Mouse (Mus musculus) telencephalon, adult 2 months (tissue): Measurements from ENCODE around the gene Tmem206.

ENCODE experiments used
- DNase-seq: peaks from one replicate; pipeline ENCODE4 v3.0.0-alpha.2; 2011; ENCODE audit warnings: low read depth, low spot score

The Tmem206 gene

DNA sequence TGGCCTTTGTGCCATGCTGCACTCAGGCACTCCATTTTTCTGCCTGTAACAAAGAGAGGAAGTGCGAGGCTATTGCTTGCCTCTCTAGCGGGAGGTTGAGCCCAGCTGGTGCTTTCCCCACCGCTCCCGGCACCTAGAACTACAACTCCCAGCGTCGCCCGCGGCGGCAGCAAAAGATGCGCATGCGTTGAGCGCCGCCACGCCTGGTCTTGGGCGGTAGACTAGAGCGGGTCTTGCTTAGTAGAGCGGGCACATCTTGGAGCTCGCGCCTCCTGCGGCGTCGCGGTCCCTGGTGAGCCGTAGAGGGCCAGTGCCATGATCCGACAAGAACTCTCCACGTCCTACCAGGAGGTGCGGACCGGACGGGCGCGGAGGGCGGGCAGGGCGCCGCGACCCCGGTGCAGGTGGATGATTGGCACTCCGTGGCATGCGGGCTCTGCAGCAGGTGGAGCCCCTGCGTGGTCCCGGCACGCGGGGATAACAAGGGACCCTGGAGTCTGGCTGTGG, at the start of gene Tmem206:
TSS of gene Tmem206 (plus strand) at position 187 of the 507 bp plus-strand sequence.
- peak; percentile 91 for DNase-seq

GRCm38 (mm10) chr1:191276181-191276580, 49.5 kb upstream of the Tmem206 start:
- DNase-seq: no peak

DNA sequence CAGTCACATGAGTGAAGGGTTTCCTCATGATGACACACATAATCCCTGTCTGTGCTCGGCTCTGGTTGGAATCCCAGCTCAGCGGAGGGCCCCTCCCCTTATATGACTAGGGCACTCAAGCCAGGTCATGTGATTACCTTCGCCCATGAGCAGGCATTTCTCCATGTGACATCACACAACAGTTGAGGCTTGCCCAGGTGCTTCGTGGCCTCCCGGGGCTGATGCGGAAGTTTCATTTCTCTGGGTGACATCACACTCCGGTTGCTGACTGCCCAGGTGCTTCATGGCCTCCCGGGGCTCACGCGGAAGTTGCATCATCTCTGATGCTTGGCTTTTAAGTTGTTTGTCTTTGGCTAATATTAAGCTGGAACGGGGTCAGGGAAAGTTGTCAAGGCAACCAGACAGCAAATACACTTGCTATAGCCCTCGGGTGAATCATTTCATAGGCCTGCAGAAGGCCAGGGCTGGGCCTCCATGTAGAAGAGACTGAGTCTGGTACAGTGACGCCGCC, 48.1 kb upstream of the Tmem206 start:
- DNase-seq: no peak

DNA sequence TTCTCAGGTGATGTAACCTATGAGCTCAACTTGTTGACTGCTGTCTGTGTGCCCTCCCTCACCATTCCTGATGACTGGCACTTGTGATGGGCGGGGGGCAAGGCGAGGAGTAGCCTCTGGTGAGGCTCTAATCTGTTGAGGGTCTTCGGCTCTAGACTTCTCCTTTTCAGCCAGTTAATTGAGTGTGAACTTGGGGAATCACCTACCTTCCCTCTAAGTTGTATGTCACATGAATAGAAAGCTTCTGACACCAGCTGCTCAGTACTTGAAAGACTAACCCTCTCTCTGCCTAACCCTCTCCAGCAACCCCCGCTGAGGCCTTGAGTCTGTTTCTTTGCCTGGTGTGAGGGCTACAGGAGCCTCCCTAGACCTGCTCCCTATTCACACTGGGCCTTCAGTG, 47.4 kb upstream of the Tmem206 start:
- DNase-seq: no peak

DNA sequence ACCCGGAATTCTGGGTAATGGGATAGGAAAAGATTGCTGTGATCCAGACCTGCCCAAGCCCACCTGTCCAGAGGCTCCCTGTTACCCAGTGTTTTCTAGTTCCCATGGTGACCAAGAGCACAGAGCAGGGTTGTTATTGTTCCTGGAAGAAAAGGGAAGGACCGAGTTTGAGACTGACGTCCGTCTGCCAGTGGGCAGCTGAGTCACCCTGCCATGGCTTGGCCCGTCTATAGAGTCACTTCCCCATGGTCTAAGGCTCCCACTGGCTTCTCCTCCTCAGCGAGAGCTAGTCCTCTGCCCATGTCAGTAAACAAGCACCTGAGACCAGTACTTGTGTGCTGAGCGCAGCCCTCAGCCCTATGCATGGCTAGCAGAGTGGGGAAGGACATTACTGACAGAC, 44.5 kb upstream of the Tmem206 start:
- no peak for DNase-seq

DNA sequence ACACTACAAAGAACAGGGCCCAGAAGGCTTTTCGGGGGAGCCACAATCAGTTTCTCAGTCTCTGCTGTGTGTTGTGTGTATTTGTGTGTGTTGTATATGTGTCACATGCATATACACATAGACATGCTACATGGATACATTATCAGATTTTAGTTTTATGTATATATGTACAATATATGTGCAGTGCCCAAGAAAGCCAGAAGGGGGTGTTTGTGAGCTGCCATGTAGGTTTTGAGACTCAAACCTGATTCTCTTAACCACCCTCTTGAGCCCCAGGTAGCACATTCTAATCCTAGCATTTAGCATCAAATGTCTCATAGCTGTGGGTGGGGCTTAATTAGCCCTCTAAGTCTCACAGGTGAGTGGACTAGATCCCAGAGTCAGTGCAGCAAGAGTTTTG, 43.4 kb upstream of the Tmem206 start:
- DNase-seq: no peak

- DNase-seq: no peak
These were observed 42.3 kb upstream of the Tmem206 start for GRCm38 (mm10) chr1:191283110-191284040.

DNA sequence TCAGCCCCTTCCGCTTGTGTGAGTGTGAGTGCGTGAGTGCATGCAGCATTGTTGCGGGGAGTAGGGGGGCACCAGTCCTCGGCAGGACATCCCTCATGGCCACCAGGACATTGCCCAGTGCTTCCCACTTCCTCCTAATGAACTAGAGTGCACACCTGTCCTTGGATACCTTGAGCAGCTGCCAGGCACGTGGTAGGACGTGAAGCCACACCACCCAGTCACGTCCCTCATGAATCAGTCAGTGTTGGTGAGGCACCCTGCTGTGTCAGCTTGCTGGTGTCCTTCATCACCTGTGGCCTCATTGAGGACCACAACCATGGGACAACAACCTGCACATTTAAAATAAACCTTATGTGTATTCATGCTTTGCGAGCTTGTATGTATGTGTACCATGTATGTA, 41.2 kb upstream of the Tmem206 start:
- DNase-seq: no peak

- no peak for DNase-seq
These were observed 37.0 kb upstream of the Tmem206 start for GRCm38 (mm10) chr1:191288762-191289161.

DNA sequence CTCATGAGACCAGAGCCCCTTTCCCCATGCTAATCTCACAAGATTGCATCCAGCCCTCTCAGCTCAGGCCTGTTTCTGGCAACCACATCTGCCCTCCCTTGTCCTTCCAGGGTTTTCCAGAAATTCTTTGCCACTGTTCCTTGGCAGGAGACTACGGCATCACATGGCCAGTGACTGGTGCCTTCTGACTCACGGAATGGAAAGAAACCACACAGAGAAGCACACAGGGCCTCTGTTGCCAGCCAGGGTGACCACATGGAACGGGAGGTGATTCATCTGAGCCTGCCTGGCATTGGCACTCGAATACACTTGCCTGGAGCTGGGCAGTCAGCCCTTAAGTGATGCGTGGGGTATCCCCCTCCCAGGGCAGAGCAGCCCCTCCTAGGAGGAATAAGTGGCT, 33.4 kb upstream of the Tmem206 start:
- DNase-seq: peak; percentile 61

GRCm38 (mm10) chr1:191293051-191293450, 32.7 kb upstream of the Tmem206 start:
- no peak for DNase-seq

GRCm38 (mm10) chr1:191293996-191294795, 31.5 kb upstream of the Tmem206 start:
- DNase-seq: no peak

DNA sequence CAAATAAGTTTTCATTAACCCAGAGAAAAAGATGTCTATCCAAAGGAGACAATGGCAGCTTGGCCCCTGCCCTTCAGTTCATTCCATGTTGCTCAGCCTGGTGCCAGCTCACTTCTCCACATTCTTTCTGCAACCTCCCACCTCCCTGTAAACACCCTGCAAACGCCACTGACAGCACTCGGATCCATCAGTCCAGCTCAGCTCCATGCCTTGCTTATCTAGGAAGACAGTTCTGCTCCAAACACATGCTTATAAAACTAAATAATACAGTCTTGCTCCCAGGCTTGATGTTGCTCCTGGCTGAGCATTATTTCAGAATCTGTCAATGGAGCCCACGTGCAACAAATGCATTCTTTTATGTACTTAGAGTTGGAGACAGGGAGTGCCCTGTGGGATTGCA, 29.9 kb upstream of the Tmem206 start:
- DNase-seq: no peak

- DNase-seq: no peak
These were observed 29.3 kb upstream of the Tmem206 start for GRCm38 (mm10) chr1:191296445-191296844.

DNA sequence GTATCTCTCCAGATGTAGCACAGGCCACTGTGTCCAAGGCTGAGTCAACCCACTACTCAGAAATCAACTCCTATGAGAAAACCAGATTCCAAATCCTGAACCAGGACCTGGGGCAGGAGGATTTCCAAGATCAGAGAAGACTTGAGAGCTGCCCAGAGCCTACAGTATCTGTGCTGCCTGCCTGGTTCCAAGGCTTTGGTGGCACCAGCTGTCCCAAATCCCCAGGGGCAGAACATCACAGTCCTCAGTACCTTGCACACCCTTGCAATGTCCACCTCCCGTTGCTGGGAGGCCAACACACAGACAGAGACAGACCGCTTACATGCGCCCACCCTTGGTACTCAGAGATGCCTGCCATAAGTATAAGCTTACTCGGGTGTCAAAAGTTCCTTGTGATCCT, 27.4 kb upstream of the Tmem206 start:
- no peak for DNase-seq

DNA sequence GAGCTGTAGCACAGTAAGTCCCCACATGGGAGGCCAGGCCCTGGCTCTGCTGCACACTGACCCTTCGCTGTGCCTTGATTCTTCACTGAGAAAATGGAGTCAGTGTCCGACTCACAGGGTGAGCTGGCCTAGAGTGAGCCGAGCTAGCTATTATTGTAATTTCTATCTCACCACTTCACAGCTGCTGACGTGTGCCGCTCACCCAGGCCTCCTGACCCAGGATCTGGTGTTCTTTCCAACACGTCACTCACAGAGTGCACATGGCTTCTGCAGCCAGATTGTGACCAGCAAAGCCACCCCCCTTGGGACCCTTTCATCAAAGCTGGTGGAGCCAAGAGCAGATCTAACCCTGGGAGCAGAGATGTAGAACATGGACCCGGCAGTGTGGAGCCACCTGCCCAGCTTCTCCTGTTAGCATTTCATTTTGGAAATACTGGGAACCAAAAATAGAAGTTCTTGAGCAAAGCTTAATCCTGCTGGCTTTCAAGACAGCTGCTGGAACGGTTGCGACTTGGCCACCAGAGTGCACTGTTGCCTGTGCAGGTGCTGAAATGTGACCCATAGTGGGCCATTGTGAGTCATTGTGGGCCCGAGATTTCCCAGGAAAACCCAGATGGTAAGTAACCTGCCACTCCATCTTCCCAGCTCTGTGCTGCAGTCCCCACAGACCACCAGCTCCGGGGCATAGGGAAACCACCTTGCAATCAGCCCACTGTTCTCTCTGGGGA, 26.3 kb upstream of the Tmem206 start:
- DNase-seq: peak; percentile 31

DNA sequence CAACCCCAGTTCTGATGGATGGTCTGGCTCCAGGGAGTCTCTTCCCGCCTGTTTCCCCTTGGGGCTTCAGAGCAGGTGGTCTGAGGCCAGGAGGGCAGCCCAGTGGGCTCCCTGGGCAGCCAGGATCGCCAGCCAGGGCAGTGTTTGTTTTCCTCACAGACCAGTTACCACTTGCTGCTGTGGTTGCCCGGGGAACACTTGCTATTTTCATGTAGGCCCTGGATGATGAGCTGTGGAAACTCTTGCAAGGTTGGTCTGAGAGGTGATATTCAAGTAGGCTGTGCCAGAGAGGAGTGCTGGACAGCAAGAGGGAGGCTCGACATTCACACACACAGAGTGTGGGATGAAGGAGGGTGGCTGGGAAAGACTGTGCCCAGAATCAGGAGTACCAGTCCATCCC, 23.8 kb upstream of the Tmem206 start:
- DNase-seq: no peak

GRCm38 (mm10) chr1:191303736-191304135, 22.0 kb upstream of the Tmem206 start:
- no peak for DNase-seq

- no peak for DNase-seq
These were observed 21.5 kb upstream of the Tmem206 start for GRCm38 (mm10) chr1:191304216-191304615.

DNA sequence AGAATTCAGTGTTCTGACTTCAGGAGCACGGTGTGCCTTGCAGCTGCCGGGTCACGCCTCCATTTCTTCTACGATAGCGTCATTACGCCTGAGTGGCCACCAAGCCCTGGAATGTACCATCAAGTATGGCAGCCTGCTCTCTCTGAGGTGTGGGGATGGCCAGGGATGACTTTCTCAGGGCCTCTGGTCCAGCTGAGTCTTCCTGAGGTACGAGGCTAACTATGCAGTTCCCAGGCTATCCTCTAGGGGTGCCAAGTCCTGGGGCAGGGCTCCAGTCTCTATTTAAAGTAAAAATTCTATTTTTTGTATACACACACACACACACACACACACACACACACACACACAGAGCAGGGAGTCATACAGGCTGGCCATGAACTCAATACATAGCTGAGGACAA, 20.1 kb upstream of the Tmem206 start:
- no peak for DNase-seq

DNA sequence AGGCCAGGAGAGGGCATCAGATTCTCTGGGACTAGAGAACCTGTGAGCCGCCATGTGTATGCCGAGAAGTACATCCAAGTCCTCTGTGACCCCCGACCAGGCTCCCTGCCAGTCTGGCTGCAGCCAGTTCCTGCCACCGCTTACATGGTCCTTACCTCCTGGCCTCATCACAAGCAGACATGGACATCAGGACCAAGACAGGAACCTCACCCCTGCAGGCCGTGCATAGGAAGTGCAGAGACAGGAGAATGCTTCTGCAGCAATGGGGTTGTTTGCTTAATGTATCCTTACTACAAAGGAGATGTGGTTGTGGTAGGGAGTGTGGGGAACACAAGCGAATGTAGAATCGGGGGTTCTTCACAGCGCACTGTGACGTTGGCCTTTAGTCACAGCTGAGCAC, 19.4 kb upstream of the Tmem206 start:
- no peak for DNase-seq
